Mouse (Mus musculus) lung, adult 2 months (tissue): ENCODE data around the gene Lmbr1. TPM values are rescaled to one million over a fixed set of nuclear protein-coding genes. Genes with fewer than 3 reads are reported as not detected.

Experiments used
- DNase-seq: peaks from one replicate; pipeline ENCODE4 v3.0.0; 2022
- H3K4me1 ChIP-seq: fragments of 200-500 bp; 2 replicates; pipeline ENCODE4 v1.6.1; 2011; ENCODE audit warnings: low read length; ENCODE audit not compliant: control insufficient read depth, insufficient read depth
- H3K4me3 ChIP-seq: fragments of 200-500 bp; replicated peaks from 2 replicates; pipeline ENCODE3; 2011; ENCODE audit warnings: low read depth, mild to moderate bottlenecking, control low read depth, low read length; ENCODE audit errors: extremely low read depth
- CTCF ChIP-seq: fragments of 200-500 bp; IDR thresholded peaks from 2 replicates; pipeline ENCODE4 v1.5.1; 2011; ENCODE audit warnings: mild to moderate bottlenecking, low read length, control low read depth; ENCODE audit not compliant: insufficient read depth
- POLR2A ChIP-seq: fragments of 200-500 bp; IDR thresholded peaks from 2 replicates; pipeline ENCODE4 v1.6.1; 2011; ENCODE audit warnings: low read depth, mild to moderate bottlenecking, control low read depth, low read length, borderline replicate concordance; ENCODE audit errors: extremely low read depth
- WGBS: fragments of 180-500 bp; shearing (Covaris S2); methylation state at CpG from one replicate; pipeline ENCODE4 v1.1.7; 2018; 5-methylcytosine and 5-hydroxymethylcytosine counted together
- polyA plus RNA-seq: library from polyadenylated mRNA; depleted of rRNA; stranded (reverse); fragments of >200 nt; gene quantifications from 2 replicates; pipeline ENCODE4 v1.2.3, GENCODE M21; 2012

Lmbr1 gene
- polyA plus RNA-seq, 1 experiment: 4.5 TPM

DNA sequence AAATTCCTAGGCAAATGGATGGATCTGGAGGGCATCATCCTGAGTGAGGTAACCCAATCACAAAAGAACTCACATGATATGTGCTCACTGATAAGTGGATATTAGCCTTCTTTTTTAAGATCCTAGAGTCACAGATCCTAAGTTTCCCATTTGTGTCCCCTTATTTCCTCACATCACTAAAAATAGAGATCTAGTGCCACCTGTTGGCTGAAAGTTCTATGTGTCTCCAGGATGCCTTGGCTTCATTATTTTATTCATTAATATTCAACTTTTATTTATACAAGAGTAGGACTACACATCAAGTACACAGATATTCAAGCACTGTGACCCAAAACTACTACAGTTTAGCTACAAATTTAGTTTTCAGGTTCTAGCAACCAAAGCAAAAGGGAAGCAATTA lies 103.4 kb downstream of the Lmbr1 start:
- H3K4me1 ChIP-seq: no peaks in the 10 kb centered on the region
- H3K4me3 ChIP-seq: no peak overlapping the region
- no peak for TF ChIP-seq POLR2A
- TF ChIP-seq CTCF: no peak
- DNase-seq: no peak

DNA sequence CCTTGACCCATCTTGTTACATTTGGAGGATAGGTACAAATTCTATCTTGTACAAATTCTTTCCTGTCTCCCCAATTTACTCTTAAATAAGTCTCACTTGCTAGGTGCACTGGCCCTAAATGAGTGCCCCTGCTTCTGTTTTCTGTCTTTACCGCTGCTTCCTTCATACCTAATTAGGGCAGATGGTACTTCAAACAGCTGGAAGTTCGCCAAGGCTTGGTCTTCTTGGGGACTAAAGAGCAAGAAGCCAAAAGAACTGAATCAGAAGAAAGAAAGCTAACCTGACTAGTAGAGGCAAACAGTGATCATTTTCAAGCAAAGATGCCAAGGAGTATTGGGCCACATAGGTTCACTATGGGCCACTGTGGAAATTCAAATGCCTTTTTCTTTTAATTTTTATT lies 104.8 kb downstream of the Lmbr1 start:
- WGBS: 72% methylated on average over 2 of the region's 2 CpGs
- Histone ChIP-seq H3K4me3 (no peak overlapping the region), H3K4me1 (no peaks in the 10 kb centered on the region)
- no peak for DNase-seq
- TF ChIP-seq CTCF: no peak
- no peak for TF ChIP-seq POLR2A

DNA sequence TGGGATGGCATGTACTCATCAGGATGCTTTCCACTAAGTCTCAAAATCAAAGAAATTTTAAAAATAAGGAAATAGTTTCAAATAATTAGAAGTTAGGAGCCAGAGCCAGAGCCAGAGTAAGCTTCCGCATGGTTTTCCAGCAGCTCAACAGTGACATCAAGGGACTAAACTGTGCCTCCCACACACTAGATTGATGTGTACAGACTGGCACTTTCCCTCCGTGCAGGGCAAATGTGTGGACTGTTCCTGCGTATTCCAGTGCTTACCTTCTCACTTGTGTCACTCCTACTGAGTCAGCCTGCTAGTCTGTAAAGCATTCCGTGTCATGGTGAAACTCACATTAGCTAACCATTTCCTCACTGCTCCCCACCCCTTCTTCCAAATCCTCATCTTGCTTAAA lies 107.3 kb downstream of the Lmbr1 start:
- Histone ChIP-seq H3K4me1 (no peaks in the 10 kb centered on the region), H3K4me3 (no peak overlapping the region)
- 59% methylated on average over 4 of the region's 4 CpGs for WGBS
- TF ChIP-seq CTCF (no peak), POLR2A (no peak)
- DNase-seq: no peak

DNA sequence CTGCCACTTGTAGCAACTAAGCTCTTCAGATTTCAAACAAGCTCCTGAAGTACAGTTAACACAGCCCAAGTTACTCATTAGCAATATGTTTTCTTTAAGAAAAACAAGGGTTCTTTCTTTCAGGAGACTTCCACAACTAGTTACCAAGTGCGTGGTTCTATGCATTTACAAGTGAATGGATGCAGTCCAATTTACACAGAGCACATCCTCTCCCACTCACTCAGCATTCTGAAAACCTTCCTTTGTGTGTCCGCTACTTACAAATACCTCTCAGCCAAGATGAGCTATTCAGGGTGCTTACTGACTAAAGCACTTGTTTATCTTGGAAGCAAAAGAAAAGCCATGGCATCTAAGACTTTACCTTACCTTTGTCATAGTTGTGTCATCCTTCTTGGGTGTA lies 124.3 kb downstream of the Lmbr1 start:
- H3K4me1 ChIP-seq: no peaks in the 10 kb centered on the region
- 59% methylated on average over 2 of the region's 2 CpGs for WGBS
- no peak overlapping the region for H3K4me3 ChIP-seq
- DNase-seq: no peak
- TF ChIP-seq CTCF: no peak
- TF ChIP-seq POLR2A: no peak

DNA sequence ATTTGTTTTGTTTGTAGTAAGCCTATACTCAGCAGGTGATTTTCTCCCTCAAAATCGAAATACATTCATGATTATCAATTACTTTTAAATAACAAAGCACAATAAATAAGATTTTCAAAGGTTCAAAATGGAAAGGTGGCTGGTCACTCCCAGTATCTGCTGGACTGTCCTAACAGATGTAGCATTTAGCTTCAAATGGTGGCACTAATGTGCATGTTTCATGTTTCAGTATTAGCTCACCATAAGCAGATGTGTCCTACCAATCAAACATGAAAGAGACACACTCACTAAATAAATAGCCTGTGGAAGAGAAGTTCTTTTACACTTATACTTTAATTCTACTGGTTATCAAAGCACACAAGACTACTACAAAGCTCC lies 126.7 kb downstream of the Lmbr1 start:
- H3K4me3 ChIP-seq: no peak overlapping the region
- H3K4me1 ChIP-seq: no peaks in the 10 kb centered on the region
- TF ChIP-seq CTCF (no peak), POLR2A (no peak)
- no peak for DNase-seq
- 64% methylated on average over 1 of the region's 1 CpGs for WGBS

DNA sequence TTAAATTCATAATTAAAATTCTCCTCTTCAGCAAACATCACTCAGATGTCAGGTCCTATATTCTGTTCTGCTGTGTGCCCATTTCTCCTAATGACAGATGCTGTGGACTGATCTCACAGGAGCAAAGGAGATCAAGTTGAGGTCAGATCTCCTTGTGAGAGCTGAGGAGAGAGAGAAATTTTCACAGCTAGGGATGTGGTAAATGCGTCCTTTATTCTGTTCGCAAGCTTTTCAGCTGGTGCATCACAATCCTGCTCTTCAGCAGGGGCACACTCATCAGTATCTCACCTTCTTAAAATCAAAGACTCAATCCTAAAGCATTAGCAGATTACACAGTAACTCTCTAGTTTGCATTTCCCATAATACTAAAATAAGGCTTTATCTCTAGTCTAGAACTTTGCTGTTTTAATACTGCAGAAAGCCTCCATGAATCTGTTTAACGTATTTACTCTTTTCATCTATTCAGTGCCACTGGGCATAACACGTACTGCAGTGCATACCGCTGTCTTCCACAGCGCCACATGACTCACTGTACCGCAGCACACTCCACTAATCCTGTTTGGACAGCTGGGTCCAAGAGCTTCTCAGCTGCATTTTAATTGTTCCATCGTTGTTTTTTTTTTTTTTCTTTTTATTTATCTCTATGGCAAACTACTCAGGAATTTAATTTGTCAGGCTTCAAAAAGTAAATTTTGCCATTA lies 127.2 kb downstream of the Lmbr1 start:
- TF ChIP-seq CTCF: no peak
- TF ChIP-seq POLR2A: no peak
- H3K4me1 ChIP-seq: no peaks in the 10 kb centered on the region
- WGBS: 75% methylated on average over 8 of the region's 8 CpGs
- DNase-seq: no peak
- no peak overlapping the region for H3K4me3 ChIP-seq

DNA sequence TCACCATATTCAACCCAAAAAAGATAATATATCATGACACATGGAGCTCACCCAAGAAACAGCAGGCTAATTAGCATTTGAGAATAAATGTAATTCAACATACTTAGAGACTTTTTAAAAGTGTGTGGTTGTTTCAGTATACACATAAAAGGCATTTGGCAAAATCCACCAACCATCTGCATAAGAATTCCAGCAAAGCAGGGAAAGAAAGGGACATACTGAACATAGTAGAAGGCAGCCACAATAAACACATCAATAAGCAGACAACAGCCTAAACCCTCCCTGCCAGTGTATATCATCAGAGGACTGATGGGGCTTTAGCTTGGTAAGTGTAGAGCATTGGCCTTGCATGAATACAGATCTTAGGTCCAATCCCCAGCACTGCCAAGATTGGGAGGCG lies 133.4 kb downstream of the Lmbr1 start:
- Histone ChIP-seq H3K4me3 (no peak overlapping the region), H3K4me1 (no peaks in the 10 kb centered on the region)
- TF ChIP-seq POLR2A: no peak
- TF ChIP-seq CTCF: no peak
- no peak for DNase-seq
- 67% methylated on average over 1 of the region's 1 CpGs for WGBS

DNA sequence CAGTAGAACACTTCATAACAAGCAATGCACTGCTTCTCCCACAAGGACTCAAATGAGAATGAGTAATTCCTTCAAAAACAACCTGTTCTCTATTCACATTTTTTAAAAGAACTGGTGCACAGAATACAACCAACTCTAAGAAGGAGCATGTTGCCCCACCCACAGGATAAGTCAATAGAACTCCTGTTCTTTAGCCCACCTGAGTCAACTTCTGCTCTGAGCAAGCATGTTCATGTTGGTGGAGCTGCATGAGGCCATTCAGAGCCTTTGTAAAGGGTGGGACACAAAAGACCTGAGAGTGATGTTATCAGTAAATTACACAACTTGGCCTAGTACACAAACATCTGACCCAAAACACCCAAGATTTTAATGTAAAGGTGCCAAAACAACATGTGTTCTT lies 139.8 kb downstream of the Lmbr1 start:
- no peak for DNase-seq
- no peaks in the 10 kb centered on the region for H3K4me1 ChIP-seq
- TF ChIP-seq POLR2A: no peak
- TF ChIP-seq CTCF: no peak
- no peak overlapping the region for H3K4me3 ChIP-seq

DNA sequence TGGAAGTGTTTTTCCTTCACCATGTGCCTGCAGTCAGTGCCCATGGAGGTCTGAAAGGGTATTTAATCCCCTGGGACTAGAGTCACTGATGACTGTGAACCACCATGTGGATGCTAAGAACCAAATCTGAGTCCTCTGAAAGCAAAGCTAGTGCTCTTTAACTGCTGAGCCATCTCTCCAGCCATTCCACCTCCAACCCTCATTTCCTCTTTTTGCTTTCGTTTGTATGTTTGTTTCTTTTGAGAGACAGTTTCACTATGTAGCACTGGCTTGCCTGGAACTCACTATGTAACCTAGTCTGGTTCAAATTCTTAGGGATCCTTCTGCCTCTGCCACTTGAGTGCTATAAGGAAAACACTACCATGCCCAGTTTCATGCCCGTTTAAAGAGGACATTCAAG lies 147.7 kb downstream of the Lmbr1 start:
- Histone ChIP-seq H3K4me1 (no peaks in the 10 kb centered on the region), H3K4me3 (no peak overlapping the region)
- TF ChIP-seq POLR2A: no peak
- TF ChIP-seq CTCF: no peak
- no peak for DNase-seq
- 54% methylated on average over 2 of the region's 2 CpGs for WGBS

DNA sequence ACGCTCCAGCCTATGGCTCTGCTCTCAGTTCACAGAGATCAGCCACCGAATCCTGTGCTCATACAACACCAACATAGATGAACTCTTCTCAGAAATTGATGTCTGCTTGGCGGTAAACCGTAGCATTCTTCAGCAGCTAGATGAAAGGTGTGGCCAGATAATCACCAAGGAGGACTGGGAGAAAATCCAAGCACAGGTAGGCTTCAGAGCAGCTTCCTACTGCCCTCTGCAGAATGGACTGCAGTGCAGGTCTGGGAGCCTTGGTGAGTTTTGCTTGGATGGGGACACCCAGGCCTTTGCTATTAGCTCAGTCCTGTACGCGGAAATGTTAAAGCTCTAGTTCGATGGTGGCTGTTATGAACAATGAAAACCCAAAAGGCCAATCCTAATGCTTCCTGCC lies 154.1 kb downstream of the Lmbr1 start:
- Histone ChIP-seq H3K4me1 (no peaks in the 10 kb centered on the region), H3K4me3 (no peak overlapping the region)
- no peak for TF ChIP-seq CTCF
- WGBS: 81% methylated on average over 7 of the region's 7 CpGs
- no peak for DNase-seq
